Mouse (Mus musculus): ENCODE measurements around the gene Nacc1.

DNA sequence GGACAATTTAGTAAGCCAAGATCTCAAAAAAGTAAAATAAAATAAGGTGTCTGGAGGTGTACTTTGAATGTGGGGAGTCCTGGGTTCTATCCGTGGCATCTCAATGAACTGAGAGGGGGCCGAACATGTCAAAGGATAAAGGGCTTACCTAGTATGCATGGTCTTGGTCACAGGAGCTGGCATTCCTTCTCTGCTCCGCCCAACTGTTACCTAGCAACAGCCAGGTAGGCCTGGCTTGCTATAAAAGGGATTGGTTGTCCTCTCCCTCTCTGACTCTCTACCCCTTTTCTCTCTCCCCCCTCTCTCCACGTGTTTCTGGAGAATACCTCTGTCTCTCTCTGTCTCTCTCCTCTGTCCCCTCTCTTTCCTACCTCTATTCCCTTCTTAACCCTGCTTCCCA lies 30.0 kb downstream of the Nacc1 start:
- TF ChIP-seq POLR2A (IDR thresholded peaks at IDR 0.05; ENCODE audit: insufficient read depth, low read depth, low read length): no peak
- no peak for TF ChIP-seq CTCF (IDR thresholded peaks at IDR 0.05)
